Mouse (Mus musculus): ENCODE measurements around the gene Srrm3. TPM values are rescaled to one million over a fixed set of nuclear protein-coding genes. Genes with fewer than 3 reads are reported as not detected.

Gene Srrm3
- polyA plus RNA-seq, 1 experiment from 2014 or later = 65.9 TPM

DNA sequence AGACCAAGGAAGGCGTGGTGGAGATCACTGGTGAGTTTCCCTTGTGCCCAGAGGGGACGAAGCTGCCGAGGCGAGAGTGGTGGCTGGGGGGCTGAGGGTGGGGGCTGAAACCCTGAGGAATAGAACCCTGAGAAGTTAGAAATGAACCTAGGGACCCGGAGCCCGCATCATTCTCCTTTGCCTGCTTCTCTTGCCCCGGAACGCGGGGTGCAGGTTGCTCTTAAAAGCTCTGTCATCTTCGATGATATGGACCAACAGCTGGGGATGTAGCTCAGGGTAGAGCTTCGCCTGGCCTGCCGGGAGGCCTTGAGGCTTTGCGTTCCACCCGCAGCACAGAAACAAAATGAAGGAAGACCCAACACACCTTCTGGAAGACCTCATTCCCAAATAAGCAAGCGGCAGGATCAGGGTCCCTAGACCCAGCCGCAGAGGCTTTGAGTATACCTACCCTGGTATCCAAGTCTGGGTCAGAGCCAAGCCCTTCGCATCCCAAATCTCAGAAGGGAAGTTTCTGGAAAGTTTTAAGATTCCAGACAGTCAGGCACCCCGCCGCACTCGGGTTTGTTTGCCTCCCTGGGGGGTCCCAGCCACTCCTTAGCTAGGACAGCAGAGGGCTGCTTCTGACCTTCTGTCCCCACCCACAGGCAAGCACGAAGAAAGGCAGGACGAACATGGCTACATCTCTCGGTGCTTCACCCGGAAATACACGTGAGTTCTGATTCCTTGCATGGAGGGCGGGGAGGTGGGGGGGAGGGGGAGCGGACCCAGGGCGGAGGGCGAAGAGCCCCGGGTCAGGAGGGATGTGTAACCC, 81.9 kb downstream of the Srrm3 start:
- Histone ChIP-seq H3K4me2 (ENCODE audit: low read depth, low read length) (peak overlapping the region; percentile 29; the same call in 1 of the 2 replicates), H3K27ac (ENCODE audit: low read depth, low read length) (no peak overlapping the region), H3K36me3 (ENCODE audit: control insufficient read depth, insufficient read depth, low read length) (no peaks in the 10 kb centered on the region), H3K9ac (replicated peaks; ENCODE audit: low read depth, low read length) (no peak overlapping the region), H3K27me3 (ENCODE audit: control insufficient read depth, insufficient read depth, low read length) (peaks cover 9% of the 10 kb centered on the region), H3K9me3 (ENCODE audit: control insufficient read depth, low read length) (no peaks in the 10 kb centered on the region), H3K4me1 (ENCODE audit: control insufficient read depth, insufficient read depth, low read length) (no peaks in the 10 kb centered on the region), H3K4me3 (ENCODE audit: low read depth, low read length) (peak overlapping the region; percentile 12; the same call in 1 of the 2 replicates)
- WGBS = 5% methylated on average over 30 of the region's 30 CpGs
- ATAC-seq (ENCODE audit: low read depth) = no peak

DNA sequence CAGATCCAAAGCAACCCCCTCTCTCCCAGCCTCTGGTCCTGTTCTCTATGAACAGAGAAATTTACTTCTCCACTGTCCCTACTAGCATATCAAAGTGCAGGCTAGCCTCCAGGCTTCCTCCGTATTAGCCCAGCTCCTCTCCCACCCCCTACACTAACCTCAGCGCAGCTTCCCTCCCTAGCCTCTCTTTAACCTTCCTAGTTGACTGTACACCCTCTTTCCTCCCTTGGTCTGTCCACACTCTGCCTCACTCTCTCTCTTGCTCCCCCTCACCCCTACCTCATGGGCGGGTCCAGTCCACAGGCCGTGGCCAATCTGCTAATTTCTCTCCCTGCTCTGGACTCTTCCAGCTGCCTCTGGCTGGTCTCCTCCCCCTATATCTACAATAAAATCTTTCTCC, 83.6 kb downstream of the Srrm3 start:
- no peak for ATAC-seq (ENCODE audit: low read depth)
- H3K9ac ChIP-seq (replicated peaks; ENCODE audit: low read depth, low read length) = no peak overlapping the region
- H3K4me2 ChIP-seq (ENCODE audit: low read depth, low read length) = no peak overlapping the region
- H3K27ac ChIP-seq (ENCODE audit: low read depth, low read length) = no peak overlapping the region
- H3K9me3 ChIP-seq (ENCODE audit: control insufficient read depth, low read length) = no peaks in the 10 kb centered on the region
- peaks cover 9% of the 10 kb centered on the region for H3K27me3 ChIP-seq (ENCODE audit: control insufficient read depth, insufficient read depth, low read length)
- H3K36me3 ChIP-seq (ENCODE audit: control insufficient read depth, insufficient read depth, low read length) = no peaks in the 10 kb centered on the region
- no peaks in the 10 kb centered on the region for H3K4me1 ChIP-seq (ENCODE audit: control insufficient read depth, insufficient read depth, low read length)
- H3K4me3 ChIP-seq (ENCODE audit: low read depth, low read length) = no peak overlapping the region
- 58% methylated on average over 4 of the region's 4 CpGs for WGBS

DNA sequence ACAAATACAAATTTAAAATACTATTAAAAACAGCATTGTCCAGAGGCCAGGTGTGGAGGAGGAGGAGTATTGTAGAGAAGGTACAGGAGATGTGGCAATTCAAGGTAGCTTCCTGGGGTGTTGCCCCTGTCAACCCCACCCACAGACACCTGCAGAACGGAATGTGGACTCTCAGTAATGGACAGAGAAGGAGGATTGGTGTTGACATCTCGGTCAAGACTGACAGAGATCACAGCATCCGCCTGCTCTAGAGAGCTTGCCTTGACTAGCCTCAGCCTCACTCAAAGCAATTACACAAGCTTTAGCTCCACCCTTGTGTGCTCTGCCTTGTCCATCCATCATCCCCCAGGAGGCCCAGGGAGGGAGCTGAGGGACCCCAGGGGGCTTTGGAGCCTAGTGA, 84.2 kb downstream of the Srrm3 start:
- no peak overlapping the region for H3K4me2 ChIP-seq (ENCODE audit: low read depth, low read length)
- no peaks in the 10 kb centered on the region for H3K9me3 ChIP-seq (ENCODE audit: control insufficient read depth, low read length)
- no peak overlapping the region for H3K9ac ChIP-seq (replicated peaks; ENCODE audit: low read depth, low read length)
- no peaks in the 10 kb centered on the region for H3K4me1 ChIP-seq (ENCODE audit: control insufficient read depth, insufficient read depth, low read length)
- H3K36me3 ChIP-seq (ENCODE audit: control insufficient read depth, insufficient read depth, low read length) = no peaks in the 10 kb centered on the region
- 71% methylated on average over 3 of the region's 3 CpGs for WGBS
- peaks cover 9% of the 10 kb centered on the region for H3K27me3 ChIP-seq (ENCODE audit: control insufficient read depth, insufficient read depth, low read length)
- no peak overlapping the region for H3K4me3 ChIP-seq (ENCODE audit: low read depth, low read length)
- H3K27ac ChIP-seq (ENCODE audit: low read depth, low read length) = no peak overlapping the region
- ATAC-seq (ENCODE audit: low read depth) = no peak

DNA sequence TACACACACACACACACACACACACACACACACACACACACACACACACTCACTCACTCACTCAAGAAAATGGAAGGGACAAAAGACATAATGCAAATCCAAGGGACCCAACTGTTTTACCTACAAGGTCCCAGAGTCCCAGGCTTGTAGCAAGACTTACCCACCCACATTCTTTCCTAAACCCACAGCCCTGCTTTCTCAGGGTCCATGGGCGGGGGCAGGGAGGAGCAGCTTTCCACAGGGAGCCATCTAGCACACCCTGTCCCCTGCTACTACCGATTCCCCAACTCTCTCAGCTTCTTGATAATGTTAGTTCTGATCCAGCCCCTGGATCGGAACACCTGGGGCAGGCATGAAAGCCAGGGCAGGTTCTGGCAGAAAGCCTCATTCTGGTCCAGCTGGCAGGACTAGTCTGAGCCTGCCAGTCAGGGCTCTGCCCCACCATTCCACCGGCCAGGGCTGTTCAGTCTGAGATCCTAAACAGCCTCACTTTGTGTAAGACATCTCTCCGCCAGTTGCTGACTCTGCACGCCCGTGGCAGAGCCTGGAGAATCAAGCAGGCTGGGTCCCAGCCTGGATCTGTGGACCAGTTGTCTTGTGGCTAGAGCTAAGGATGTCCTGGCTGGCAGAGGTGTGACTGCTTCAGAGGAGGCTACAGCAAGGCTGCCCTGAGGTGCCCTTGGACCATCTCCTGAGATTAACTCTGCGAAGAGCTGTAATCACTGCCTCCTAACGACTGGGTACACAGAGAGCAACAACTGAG, 86.1 kb downstream of the Srrm3 start:
- H3K36me3 ChIP-seq (ENCODE audit: control insufficient read depth, insufficient read depth, low read length) = no peaks in the 10 kb centered on the region
- H3K9ac ChIP-seq (replicated peaks; ENCODE audit: low read depth, low read length) = no peak overlapping the region
- H3K4me1 ChIP-seq (ENCODE audit: control insufficient read depth, insufficient read depth, low read length) = no peaks in the 10 kb centered on the region
- H3K4me2 ChIP-seq (ENCODE audit: low read depth, low read length) = no peak overlapping the region
- H3K9me3 ChIP-seq (ENCODE audit: control insufficient read depth, low read length) = no peaks in the 10 kb centered on the region
- H3K27me3 ChIP-seq (ENCODE audit: control insufficient read depth, insufficient read depth, low read length) = peaks cover 4% of the 10 kb centered on the region
- no peak overlapping the region for H3K27ac ChIP-seq (ENCODE audit: low read depth, low read length)
- WGBS = 60% methylated on average over 9 of the region's 9 CpGs
- ATAC-seq (ENCODE audit: low read depth) = no peak
- no peak overlapping the region for H3K4me3 ChIP-seq (ENCODE audit: low read depth, low read length)

DNA sequence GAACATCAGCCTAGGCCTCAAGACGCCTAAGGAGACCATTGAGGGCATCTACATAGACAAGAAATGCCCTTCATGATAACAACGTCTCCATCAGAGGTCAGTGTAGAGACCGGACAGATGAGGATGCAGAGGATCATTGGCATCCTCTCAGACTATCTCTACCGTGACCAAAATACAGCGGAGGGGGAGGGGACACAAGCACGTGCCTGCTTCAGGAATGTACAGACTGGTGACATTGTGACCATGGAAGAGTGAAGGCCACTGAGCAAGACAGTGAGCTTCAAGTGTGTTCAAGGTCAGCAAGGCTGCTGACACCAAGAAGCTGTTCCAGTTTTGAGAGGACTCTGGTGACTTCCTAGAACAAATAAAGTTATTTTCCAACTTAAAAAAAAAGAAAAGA, 88.3 kb downstream of the Srrm3 start:
- WGBS = 87% methylated on average over 6 of the region's 6 CpGs
- Histone ChIP-seq H3K36me3 (ENCODE audit: control insufficient read depth, insufficient read depth, low read length) (no peaks in the 10 kb centered on the region), H3K27me3 (ENCODE audit: control insufficient read depth, insufficient read depth, low read length) (no peaks in the 10 kb centered on the region), H3K9me3 (ENCODE audit: control insufficient read depth, low read length) (no peaks in the 10 kb centered on the region), H3K27ac (ENCODE audit: low read depth, low read length) (no peak overlapping the region), H3K4me1 (ENCODE audit: control insufficient read depth, insufficient read depth, low read length) (no peaks in the 10 kb centered on the region), H3K4me3 (ENCODE audit: low read depth, low read length) (no peak overlapping the region), H3K9ac (replicated peaks; ENCODE audit: low read depth, low read length) (no peak overlapping the region), H3K4me2 (ENCODE audit: low read depth, low read length) (no peak overlapping the region)
- no peak for ATAC-seq (ENCODE audit: low read depth)

DNA sequence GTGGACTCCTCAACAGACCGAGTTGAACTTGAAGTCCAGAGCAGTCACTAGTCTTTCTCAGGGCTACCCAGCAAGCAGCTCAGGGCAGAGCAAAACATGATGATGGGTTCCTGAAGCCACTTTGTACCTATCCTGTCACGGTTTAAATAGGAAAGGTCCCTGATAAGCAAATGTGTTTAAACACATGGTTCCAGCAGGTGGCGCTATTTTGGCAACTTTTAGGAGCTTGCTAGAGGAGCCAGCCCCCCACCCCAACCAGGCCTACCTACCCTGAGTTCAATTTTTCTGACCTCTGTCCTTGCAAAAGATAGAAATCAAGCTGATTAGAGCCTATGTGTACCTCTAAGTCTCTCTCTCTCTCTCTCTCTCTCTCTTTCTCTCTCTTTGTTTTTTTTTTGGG, 91.3 kb downstream of the Srrm3 start:
- H3K9me3 ChIP-seq (ENCODE audit: control insufficient read depth, low read length) = no peaks in the 10 kb centered on the region
- no peaks in the 10 kb centered on the region for H3K4me1 ChIP-seq (ENCODE audit: control insufficient read depth, insufficient read depth, low read length)
- no peak overlapping the region for H3K4me3 ChIP-seq (ENCODE audit: low read depth, low read length)
- ATAC-seq (ENCODE audit: low read depth) = no peak
- 23% methylated on average over 3 of the region's 3 CpGs for WGBS
- H3K27me3 ChIP-seq (ENCODE audit: control insufficient read depth, insufficient read depth, low read length) = no peaks in the 10 kb centered on the region
- H3K36me3 ChIP-seq (ENCODE audit: control insufficient read depth, insufficient read depth, low read length) = no peaks in the 10 kb centered on the region
- H3K27ac ChIP-seq (ENCODE audit: low read depth, low read length) = no peak overlapping the region
- H3K4me2 ChIP-seq (ENCODE audit: low read depth, low read length) = no peak overlapping the region
- no peak overlapping the region for H3K9ac ChIP-seq (replicated peaks; ENCODE audit: low read depth, low read length)

DNA sequence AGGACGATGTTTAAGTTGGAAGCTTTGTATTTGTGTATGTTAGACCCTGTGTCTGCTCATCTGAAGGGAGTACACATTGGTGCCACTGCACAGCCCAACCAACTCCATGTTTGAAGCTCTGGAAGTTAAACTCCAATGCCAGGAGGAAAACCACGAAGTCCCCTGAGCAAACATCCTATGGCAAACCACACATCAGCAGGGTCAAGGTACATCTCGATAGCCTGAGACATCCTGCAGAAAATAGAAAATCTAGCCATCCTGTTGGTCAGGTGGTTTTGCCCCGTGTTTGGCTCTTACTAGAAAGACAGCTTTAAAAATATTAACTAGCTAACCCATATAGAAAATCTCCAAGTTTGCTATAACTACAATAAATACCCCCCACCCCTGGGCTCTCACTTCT, 92.3 kb downstream of the Srrm3 start:
- no peak for ATAC-seq (ENCODE audit: low read depth)
- Histone ChIP-seq H3K27me3 (ENCODE audit: control insufficient read depth, insufficient read depth, low read length) (no peaks in the 10 kb centered on the region), H3K36me3 (ENCODE audit: control insufficient read depth, insufficient read depth, low read length) (no peaks in the 10 kb centered on the region), H3K9me3 (ENCODE audit: control insufficient read depth, low read length) (no peaks in the 10 kb centered on the region), H3K4me1 (ENCODE audit: control insufficient read depth, insufficient read depth, low read length) (no peaks in the 10 kb centered on the region; the same call in 1 of the 2 replicates), H3K9ac (replicated peaks; ENCODE audit: low read depth, low read length) (no peak overlapping the region), H3K4me2 (ENCODE audit: low read depth, low read length) (no peak overlapping the region), H3K27ac (ENCODE audit: low read depth, low read length) (no peak overlapping the region), H3K4me3 (ENCODE audit: low read depth, low read length) (no peak overlapping the region)
- WGBS = 81% methylated on average over 4 of the region's 4 CpGs

DNA sequence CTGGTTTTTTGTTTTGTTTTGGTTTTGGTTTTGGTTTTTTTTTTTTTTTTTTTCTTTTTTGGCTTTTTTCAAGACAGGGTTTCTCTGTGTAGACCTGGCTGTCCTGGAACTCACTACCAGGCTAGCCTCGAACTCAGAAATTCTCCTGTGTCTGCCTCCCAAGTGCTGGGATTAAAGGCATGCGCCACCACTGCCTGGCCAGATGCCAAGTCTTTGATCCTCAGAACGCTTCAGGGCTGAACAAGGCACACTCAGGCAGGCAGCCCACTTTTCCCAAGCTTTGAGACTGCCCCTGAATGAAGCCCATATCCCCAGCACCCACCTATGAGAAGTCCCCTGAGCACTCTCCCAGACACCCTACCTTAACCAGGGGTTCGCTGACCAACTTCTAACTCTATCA, 93.1 kb downstream of the Srrm3 start:
- ATAC-seq (ENCODE audit: low read depth) = no peak
- Histone ChIP-seq H3K4me1 (ENCODE audit: control insufficient read depth, insufficient read depth, low read length) (no peaks in the 10 kb centered on the region; the same call in 1 of the 2 replicates), H3K27me3 (ENCODE audit: control insufficient read depth, insufficient read depth, low read length) (no peaks in the 10 kb centered on the region), H3K9ac (replicated peaks; ENCODE audit: low read depth, low read length) (no peak overlapping the region), H3K27ac (ENCODE audit: low read depth, low read length) (no peak overlapping the region), H3K9me3 (ENCODE audit: control insufficient read depth, low read length) (no peaks in the 10 kb centered on the region), H3K36me3 (ENCODE audit: control insufficient read depth, insufficient read depth, low read length) (no peaks in the 10 kb centered on the region), H3K4me3 (ENCODE audit: low read depth, low read length) (no peak overlapping the region), H3K4me2 (ENCODE audit: low read depth, low read length) (no peak overlapping the region)
- 54% methylated on average over 4 of the region's 4 CpGs for WGBS

DNA sequence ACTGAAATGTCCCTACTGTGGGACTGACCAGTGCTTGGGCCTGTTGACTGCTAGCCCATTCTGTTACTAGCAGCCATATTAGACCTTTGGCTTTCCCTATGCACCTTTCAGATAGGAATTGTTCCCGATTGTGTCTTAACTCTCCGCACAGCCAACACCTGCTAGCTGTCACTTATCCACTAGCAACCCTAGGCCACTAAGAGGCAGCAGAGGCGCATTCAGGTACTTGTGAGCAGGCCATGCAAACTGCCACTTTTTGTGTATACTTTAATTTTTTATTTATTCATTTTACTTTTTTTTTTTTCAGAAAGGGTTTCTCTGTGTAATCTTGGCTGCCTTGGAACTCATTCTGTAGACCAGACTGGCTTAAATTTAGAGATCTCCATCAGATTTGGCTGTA, 94.0 kb downstream of the Srrm3 start:
- no peak overlapping the region for H3K4me3 ChIP-seq (ENCODE audit: low read depth, low read length)
- H3K9ac ChIP-seq (replicated peaks; ENCODE audit: low read depth, low read length) = no peak overlapping the region
- no peaks in the 10 kb centered on the region; the same call in 1 of the 2 replicates for H3K4me1 ChIP-seq (ENCODE audit: control insufficient read depth, insufficient read depth, low read length)
- 82% methylated on average over 3 of the region's 3 CpGs for WGBS
- no peak overlapping the region for H3K27ac ChIP-seq (ENCODE audit: low read depth, low read length)
- H3K9me3 ChIP-seq (ENCODE audit: control insufficient read depth, low read length) = no peaks in the 10 kb centered on the region
- no peaks in the 10 kb centered on the region for H3K36me3 ChIP-seq (ENCODE audit: control insufficient read depth, insufficient read depth, low read length)
- H3K4me2 ChIP-seq (ENCODE audit: low read depth, low read length) = no peak overlapping the region
- ATAC-seq (ENCODE audit: low read depth) = no peak
- no peaks in the 10 kb centered on the region for H3K27me3 ChIP-seq (ENCODE audit: control insufficient read depth, insufficient read depth, low read length)

All from neural tube, embryonic 14.5 days (tissue).